In genomic region chr8:83089336-83089986, GRCm38 (mm10) we compare ENCODE assay signal across 7 mouse cellular contexts.
A peak's percentile ranks its signal among the peaks of the same experiment; 100 is the strongest.
DNase-seq lines count a peak whose midpoint lies in the region; ATAC-seq and TF ChIP-seq lines count a peak whose summit lies in the region.

No protein-coding gene starts in this region.

- H3K9ac ChIP-seq in midbrain, postnatal 0 days (replicated peaks; ENCODE audit: low read length, poor library complexity, severe bottlenecking) = no peak overlapping the region

- H3K9me3 ChIP-seq in limb, embryonic 10.5 days (replicated peaks) = no peaks in the 10 kb centered on the region
- no peaks in the 10 kb centered on the region for H3K9me3 ChIP-seq in midbrain, postnatal 0 days (ENCODE audit: low read length)

- peak; percentile 50 for DNase-seq in WW6 (ENCODE audit: low read depth, low spot score)
- peak; percentile 90 for DNase-seq in cerebellum, adult 8-10 months
- peak; percentile 88 for DNase-seq in gastrocnemius, adult 18-20 months (ENCODE audit: low spot score)
- DNase-seq in kidney, adult 2 months = peak; percentile 83
- peak; percentile 88 for DNase-seq in limb, embryonic 10.5 days (ENCODE audit: low spot score)
- DNase-seq in midbrain, postnatal 0 days (ENCODE audit: low spot score) = peak; percentile 94
- peak; percentile 40 to 71 for DNase-seq in spleen, postnatal 14 days (ENCODE audit: low spot score in 2 of 2)

- no peaks in the 10 kb centered on the region for H3K36me3 ChIP-seq in kidney, adult 2 months (ENCODE audit: control insufficient read depth, insufficient read depth, low read length)
- no peaks in the 10 kb centered on the region for H3K36me3 ChIP-seq in limb, embryonic 10.5 days
- no peaks in the 10 kb centered on the region for H3K36me3 ChIP-seq in midbrain, postnatal 0 days (ENCODE audit: insufficient read depth, low read length)

- TF ChIP-seq CTCF in kidney, adult 2 months (conservative IDR thresholded peaks at IDR 0.05; ENCODE audit: insufficient read depth, insufficient read length, low read depth, low read length) = peak; percentile 52
- TF ChIP-seq CTCF in midbrain, postnatal 0 days (IDR thresholded peaks at IDR 0.05) = peak; percentile 95

- H3K27me3 ChIP-seq in kidney, adult 2 months (replicated peaks; ENCODE audit: control insufficient read depth, insufficient read depth, low read length) = no peaks in the 10 kb centered on the region
- H3K27me3 ChIP-seq in limb, embryonic 10.5 days (ENCODE audit: low read depth, poor library complexity, severe bottlenecking) = no peaks in the 10 kb centered on the region
- H3K27me3 ChIP-seq in midbrain, postnatal 0 days (ENCODE audit: insufficient read depth, low read length) = no peaks in the 10 kb centered on the region

- 27% methylated on average over 10 of the region's 10 CpGs for WGBS in kidney, adult 2 months
- 34% methylated on average over 10 of the region's 10 CpGs for WGBS in limb, embryonic 10.5 days
- WGBS in midbrain, postnatal 0 days = 27% methylated on average over 10 of the region's 10 CpGs

- H3K4me1 ChIP-seq in kidney, adult 2 months (ENCODE audit: control insufficient read depth, insufficient read depth, low read length) = no peaks in the 10 kb centered on the region
- H3K4me1 ChIP-seq in limb, embryonic 10.5 days = no peaks in the 10 kb centered on the region
- no peaks in the 10 kb centered on the region for H3K4me1 ChIP-seq in midbrain, postnatal 0 days (ENCODE audit: insufficient read depth, low read length)

- H3K27ac ChIP-seq in kidney, adult 2 months (ENCODE audit: insufficient read depth, low read depth, low read length) = no peak overlapping the region
- no peak overlapping the region for H3K27ac ChIP-seq in limb, embryonic 10.5 days
- no peak overlapping the region for H3K27ac ChIP-seq in midbrain, postnatal 0 days (ENCODE audit: low read depth, low read length)

- TF ChIP-seq POLR2A in kidney, adult 2 months (IDR thresholded peaks at IDR 0.05; ENCODE audit: low read depth, low read length) = no peak

- no peak overlapping the region for H3K4me3 ChIP-seq in kidney, adult 2 months (ENCODE audit: insufficient read depth, low read depth, low read length)
- no peak overlapping the region for H3K4me3 ChIP-seq in limb, embryonic 10.5 days
- H3K4me3 ChIP-seq in midbrain, postnatal 0 days (ENCODE audit: low read depth, low read length) = no peak overlapping the region

- peak; percentile 67; the same call in 1 of the 2 replicates for ATAC-seq in midbrain, postnatal 0 days (ENCODE audit: low FRiP score)

- no peak overlapping the region for H3K4me2 ChIP-seq in midbrain, postnatal 0 days (ENCODE audit: low read depth, low read length, poor library complexity, severe bottlenecking)
